In genomic region chr15:80045749-80046148, GRCm38 (mm10) we compare ENCODE assay signal across 33 mouse cellular contexts. TPM values are rescaled to one million over a fixed set of nuclear protein-coding genes. Genes with fewer than 3 reads are reported as not detected.
DNase-seq lines count a peak whose midpoint lies in the region; ATAC-seq and TF ChIP-seq lines count a peak whose summit lies in the region.
"Had no signal": no experiment of that assay in that cellular context is flagged by ENCODE, and none has a peak within 500 bp of the region (broad histone marks: within the 10 kb centered on the region; RNA-seq: fewer than 3 reads in every experiment).

No protein-coding gene starts in this region.

- H3K9me3 ChIP-seq in liver, postnatal 0 days (ENCODE audit: low read length), result no peaks in the 10 kb centered on the region
- no peaks in the 10 kb centered on the region for H3K9me3 ChIP-seq in liver, embryonic 11.5 days (ENCODE audit: control insufficient read depth, low read length)
- H3K9me3 ChIP-seq in MEL (replicated peaks; ENCODE audit: insufficient read depth, low read length), result no peaks in the 10 kb centered on the region
- H3K9me3 ChIP-seq: midbrain, embryonic 10.5 days; stomach, embryonic 15.5 days had no signal

- peak; percentile 35 for TF ChIP-seq CTCF in heart, adult 2 months (IDR thresholded peaks at IDR 0.05)
- TF ChIP-seq CTCF in liver, postnatal 0 days (IDR thresholded peaks at IDR 0.05; ENCODE audit: low read depth), result 0 out of 2 replicates have a peak, but pooled peaks have one; percentile 14
- TF ChIP-seq CTCF in MEL (IDR thresholded peaks at IDR 0.05 in 2 of 3, conservative IDR thresholded peaks at IDR 0.05 in 1 of 3; ENCODE audit: control insufficient read depth in 1 of 3, insufficient read depth in 1 of 3, low read depth in 2 of 3, low read length in 3 of 3, poor library complexity in 1 of 3, severe bottlenecking in 1 of 3), result peak in 2 of 3 experiments; percentile 26 to 36; a peak in 3 of 6 replicates

- no peak overlapping the region for H3K9ac ChIP-seq in heart, adult 2 months (ENCODE audit: low read depth, low read length)
- H3K9ac ChIP-seq in liver, postnatal 0 days (replicated peaks), result no peak overlapping the region
- no peak overlapping the region for H3K9ac ChIP-seq in liver, embryonic 11.5 days (ENCODE audit: low read depth, low read length)
- no peak overlapping the region for H3K9ac ChIP-seq in MEL (ENCODE audit: control insufficient read depth, low read depth, low read length, poor library complexity, severe bottlenecking)
- H3K9ac ChIP-seq: embryonic facial prominence, embryonic 13.5 days; forebrain, embryonic 13.5 days; heart, embryonic 13.5 days; limb, embryonic 13.5 days; liver, embryonic 15.5 days; stomach, embryonic 15.5 days had no signal

- no peak overlapping the region for H3K4me2 ChIP-seq in liver, postnatal 0 days (ENCODE audit: low read depth, low read length)
- H3K4me2 ChIP-seq in liver, embryonic 11.5 days, result no peak overlapping the region
- H3K4me2 ChIP-seq: embryonic facial prominence, embryonic 13.5 days; forebrain, embryonic 13.5 days; heart, embryonic 13.5 days; limb, embryonic 13.5 days; liver, embryonic 15.5 days; stomach, embryonic 15.5 days had no signal

- TF ChIP-seq EP300 in heart, adult 2 months (IDR thresholded peaks at IDR 0.05; ENCODE audit: insufficient read depth, low read depth, low read length), result no peak
- no peak for TF ChIP-seq EP300 in liver, postnatal 0 days (IDR thresholded peaks at IDR 0.05; ENCODE audit: low read depth)
- TF ChIP-seq EP300 in MEL (IDR thresholded peaks at IDR 0.05; ENCODE audit: low read depth in 1 of 2, low read length in 2 of 2), result no peak

- ATAC-seq in liver, postnatal 0 days, result no peak
- no peak for ATAC-seq in liver, embryonic 11.5 days (replicated peaks; ENCODE audit: low FRiP score)
- ATAC-seq: activated CD4-positive, CD25-positive, alpha-beta regulatory T cell, adult 4 months; forebrain, embryonic 13.5 days; inflammation-experienced regulatory T-cells, adult 6 months; Patski had no signal

- no peak for TF ChIP-seq RAD21 in MEL (IDR thresholded peaks at IDR 0.05; ENCODE audit: low read depth, low read length)

- WGBS in heart, adult 2 months, result 95% methylated on average over 2 of the region's 2 CpGs
- 92% methylated on average over 2 of the region's 2 CpGs for WGBS in liver, postnatal 0 days (ENCODE audit: insufficient replicate concordance)
- 97% methylated on average over 2 of the region's 2 CpGs for WGBS in liver, embryonic 11.5 days

- no peaks in the 10 kb centered on the region for H3K36me3 ChIP-seq in heart, adult 2 months (ENCODE audit: control insufficient read depth, insufficient read depth, low read length)
- H3K36me3 ChIP-seq in liver, postnatal 0 days (replicated peaks; ENCODE audit: insufficient read depth, low read length), result no peaks in the 10 kb centered on the region
- no peaks in the 10 kb centered on the region for H3K36me3 ChIP-seq in liver, embryonic 11.5 days (ENCODE audit: control insufficient read depth, insufficient read depth, low read length)
- H3K36me3 ChIP-seq in MEL (ENCODE audit: control insufficient read depth in 1 of 2, insufficient read depth in 2 of 2, low read length in 2 of 2), result peaks cover 0 to 16% of the 10 kb centered on the region in 2 experiments; a peak in 2 of 4 replicates
- H3K36me3 ChIP-seq: embryonic facial prominence, embryonic 13.5 days; heart, embryonic 13.5 days; limb, embryonic 13.5 days; liver, embryonic 15.5 days; midbrain, embryonic 10.5 days; stomach, embryonic 15.5 days had no signal

- no peaks in the 10 kb centered on the region for H3K27me3 ChIP-seq in heart, adult 2 months (ENCODE audit: control insufficient read depth, insufficient read depth, low read length)
- H3K27me3 ChIP-seq in liver, postnatal 0 days (ENCODE audit: insufficient read depth, low read length), result no peaks in the 10 kb centered on the region
- H3K27me3 ChIP-seq in liver, embryonic 11.5 days (replicated peaks; ENCODE audit: control insufficient read depth, insufficient read depth, low read length), result no peaks in the 10 kb centered on the region
- H3K27me3 ChIP-seq in MEL (ENCODE audit: control insufficient read depth in 1 of 2, insufficient read depth in 2 of 2, low read length in 2 of 2), result no peaks in the 10 kb centered on the region
- H3K27me3 ChIP-seq: embryonic facial prominence, embryonic 13.5 days; forebrain, embryonic 13.5 days; limb, embryonic 13.5 days; liver, embryonic 15.5 days; Patski; stomach, embryonic 15.5 days had no signal

- intact Hi-C loops in heart, adult 2 months (cut with DNase I), result no loop called here

- H3K4me1 ChIP-seq in heart, adult 2 months (ENCODE audit: control insufficient read depth, insufficient read depth, low read length), result peaks cover 5% of the 10 kb centered on the region
- H3K4me1 ChIP-seq in liver, postnatal 0 days (ENCODE audit: insufficient read depth), result no peaks in the 10 kb centered on the region
- H3K4me1 ChIP-seq in liver, embryonic 11.5 days (replicated peaks; ENCODE audit: control insufficient read depth, insufficient read depth, low read length), result peaks cover 13% of the 10 kb centered on the region
- peaks cover 10 to 21% of the 10 kb centered on the region in 2 experiments for H3K4me1 ChIP-seq in MEL (ENCODE audit: control insufficient read depth in 1 of 2, insufficient read depth in 2 of 2, low read length in 2 of 2)
- H3K4me1 ChIP-seq: forebrain, embryonic 13.5 days; midbrain, embryonic 10.5 days had no signal

- DNase-seq in heart, adult 2 months, result no peak
- DNase-seq in heart, adult 18-20 months, result no peak
- DNase-seq in liver, postnatal 0 days, result no peak
- DNase-seq in liver, embryonic 11.5 days (ENCODE audit: low spot score), result no peak
- peak; percentile 41 for DNase-seq in MEL (ENCODE audit: low read depth, low spot score)
- DNase-seq in naive thymus-derived CD4-positive, alpha-beta T cell, adult 2 months (ENCODE audit: low read depth), result peak; percentile 40
- DNase-seq in right cerebral cortex, postnatal 25 days, result no peak
- no peak for DNase-seq in urinary bladder, postnatal 14 days (ENCODE audit: low spot score)
- DNase-seq: adrenal gland, postnatal 25 days; cerebellum, adult 8-10 months; cerebellum, postnatal 36 days; embryo, embryonic 11 days; gastrocnemius, postnatal 10 days; heart, adult 11 months; heart, postnatal 14 days; kidney, adult 18-20 months; kidney, postnatal 10 days; layer of hippocampus, postnatal 36 days; lung, postnatal 10 days; thymus, adult 18-20 months; thymus, postnatal 36 days had no signal

- no peak overlapping the region for H3K27ac ChIP-seq in heart, adult 2 months
- H3K27ac ChIP-seq in liver, postnatal 0 days (ENCODE audit: low read depth), result no peak overlapping the region
- no peak overlapping the region for H3K27ac ChIP-seq in liver, embryonic 11.5 days (ENCODE audit: low read depth, low read length)
- no peak overlapping the region for H3K27ac ChIP-seq in MEL (ENCODE audit: control insufficient read depth, low read depth, low read length)
- H3K27ac ChIP-seq: embryonic facial prominence, embryonic 13.5 days; forebrain, embryonic 13.5 days; heart, embryonic 13.5 days; limb, embryonic 13.5 days; liver, embryonic 15.5 days; midbrain, embryonic 10.5 days; stomach, embryonic 15.5 days had no signal

- H3K79me2 ChIP-seq in heart, adult 2 months (replicated peaks; ENCODE audit: control insufficient read depth, insufficient read depth, low read length), result no peaks in the 10 kb centered on the region
- H3K79me2 ChIP-seq in MEL (ENCODE audit: control insufficient read depth, insufficient read depth, low read length, poor library complexity), result no peaks in the 10 kb centered on the region

- TF ChIP-seq POLR2A in heart, adult 2 months (IDR thresholded peaks at IDR 0.05; ENCODE audit: insufficient read depth, low read depth, low read length), result no peak
- TF ChIP-seq POLR2A in MEL (IDR thresholded peaks at IDR 0.05; ENCODE audit: control insufficient read depth in 1 of 2, insufficient read depth in 1 of 2, low read depth in 1 of 2, low read length in 2 of 2, poor library complexity in 1 of 2), result no peak

- no peak overlapping the region for H3K4me3 ChIP-seq in heart, adult 2 months
- H3K4me3 ChIP-seq in liver, postnatal 0 days (ENCODE audit: low read depth, low read length), result no peak overlapping the region
- H3K4me3 ChIP-seq in liver, embryonic 11.5 days (ENCODE audit: low read depth, low read length), result no peak overlapping the region
- no peak overlapping the region for H3K4me3 ChIP-seq in MEL (ENCODE audit: control insufficient read depth in 1 of 2, insufficient read depth in 1 of 2, low read depth in 2 of 2, low read length in 2 of 2)
- H3K4me3 ChIP-seq: embryonic facial prominence, embryonic 13.5 days; erythroblast, embryonic 14.5 days; forebrain, embryonic 13.5 days; heart, embryonic 13.5 days; limb, embryonic 13.5 days; liver, embryonic 15.5 days; midbrain, embryonic 10.5 days; stomach, embryonic 15.5 days had no signal

RNA-seq across cellular contexts. Expression of gene Pdgfb, which starts 31.0 kb away (rescaled TPM):
- total RNA-seq in heart, adult 2 months (2021), result 10 to 100 TPM; 27.1 to 27.3 TPM
- polyA plus RNA-seq in heart, adult 2 months (2012; rRNA removed), result 32.6 and 45.1 TPM in 2 replicates
- total RNA-seq in heart, adult 18-20 months (2021), result 10 to 100 TPM; 23.1 to 29.3 TPM
- polyA plus RNA-seq in liver, postnatal 0 days (2015; fragmentation: Nextera tagmentation; extraction: Ambion mirVana), result 0.77 and 0.85 TPM in 2 replicates
- 2.4 and 2.7 TPM in 2 replicates for polyA plus RNA-seq in liver, embryonic 11.5 days (2014; fragmentation: Nextera tagmentation; extraction: Ambion mirVana)
- total RNA-seq in MEL (2012; rRNA removed), result 0.23 and 0.26 TPM in 2 replicates
- polyA plus RNA-seq in MEL (2012; ENCODE audit: insufficient read depth in 1 of 2, insufficient read length in 2 of 2, low read depth in 1 of 2, low replicate concordance in 2 of 2, missing spikeins in 1 of 2), result under 1 TPM in 1 of 2 experiments, not detected in 1; 0.72 TPM

RNA-seq across cellular contexts. Expression of gene Syngr1, which starts 45.4 kb away (rescaled TPM):
- total RNA-seq in heart, adult 2 months (2021), result 10 to 100 TPM; 69.6 to 95.0 TPM
- 247 and 250 TPM in 2 replicates for polyA plus RNA-seq in heart, adult 2 months (2012; rRNA removed)
- total RNA-seq in heart, adult 18-20 months (2021), result 100 to 1,000 TPM in 1 of 2 experiments, 10 to 100 TPM in 1; 80.2 to 107 TPM
- polyA plus RNA-seq in liver, postnatal 0 days (2015; fragmentation: Nextera tagmentation; extraction: Ambion mirVana), result 10.3 and 10.4 TPM in 2 replicates
- 32.2 and 38.6 TPM in 2 replicates for polyA plus RNA-seq in liver, embryonic 11.5 days (2014; fragmentation: Nextera tagmentation; extraction: Ambion mirVana)
- total RNA-seq in MEL (2012; rRNA removed), result 93.7 and 105 TPM in 2 replicates
- polyA plus RNA-seq in MEL (2012; ENCODE audit: insufficient read depth in 1 of 2, insufficient read length in 2 of 2, low read depth in 1 of 2, low replicate concordance in 2 of 2, missing spikeins in 1 of 2), result 100 to 1,000 TPM in 1 of 2 experiments, not detected in 1; 115 TPM
- total RNA-seq: neutrophil, adult 5-6 weeks had no signal

RNA-seq across cellular contexts. Expression of gene Rpl3, which starts 45.9 kb away (rescaled TPM):
- 100 to 1,000 TPM; 137 to 150 TPM for total RNA-seq in heart, adult 2 months (2021)
- 201 and 230 TPM in 2 replicates for polyA plus RNA-seq in heart, adult 2 months (2012; rRNA removed)
- 100 to 1,000 TPM; 163 to 184 TPM for total RNA-seq in heart, adult 18-20 months (2021)
- polyA plus RNA-seq in liver, postnatal 0 days (2015; fragmentation: Nextera tagmentation; extraction: Ambion mirVana), result 394 and 407 TPM in 2 replicates
- 1,449 and 1,469 TPM in 2 replicates for polyA plus RNA-seq in liver, embryonic 11.5 days (2014; fragmentation: Nextera tagmentation; extraction: Ambion mirVana)
- total RNA-seq in MEL (2012; rRNA removed), result 1,686 and 1,722 TPM in 2 replicates
- polyA plus RNA-seq in MEL (2012; ENCODE audit: insufficient read depth in 1 of 2, insufficient read length in 2 of 2, low read depth in 1 of 2, low replicate concordance in 2 of 2, missing spikeins in 1 of 2), result 1,000 to 10,000 TPM in 1 of 2 experiments, 100 to 1,000 TPM in 1; 543 to 1,096 TPM

Comparison
In these comparisons a context has a peak if more than half of its experiments do, and no peak if none do; other contexts are left out.
1. DNase-seq: peak in MEL (single experiment) and naive thymus-derived CD4-positive, alpha-beta T cell, adult 2 months (single experiment); none in heart, adult 2 months (0 of 2), heart, adult 18-20 months (0 of 2), liver, postnatal 0 days (single experiment), liver, embryonic 11.5 days (single experiment), right cerebral cortex, postnatal 25 days (single experiment) and urinary bladder, postnatal 14 days (single experiment).
2. Peak in every context shown above with its lines, with median percentiles within 50 percentile points of each other: CTCF ChIP-seq.